In the genomic region with DNA sequence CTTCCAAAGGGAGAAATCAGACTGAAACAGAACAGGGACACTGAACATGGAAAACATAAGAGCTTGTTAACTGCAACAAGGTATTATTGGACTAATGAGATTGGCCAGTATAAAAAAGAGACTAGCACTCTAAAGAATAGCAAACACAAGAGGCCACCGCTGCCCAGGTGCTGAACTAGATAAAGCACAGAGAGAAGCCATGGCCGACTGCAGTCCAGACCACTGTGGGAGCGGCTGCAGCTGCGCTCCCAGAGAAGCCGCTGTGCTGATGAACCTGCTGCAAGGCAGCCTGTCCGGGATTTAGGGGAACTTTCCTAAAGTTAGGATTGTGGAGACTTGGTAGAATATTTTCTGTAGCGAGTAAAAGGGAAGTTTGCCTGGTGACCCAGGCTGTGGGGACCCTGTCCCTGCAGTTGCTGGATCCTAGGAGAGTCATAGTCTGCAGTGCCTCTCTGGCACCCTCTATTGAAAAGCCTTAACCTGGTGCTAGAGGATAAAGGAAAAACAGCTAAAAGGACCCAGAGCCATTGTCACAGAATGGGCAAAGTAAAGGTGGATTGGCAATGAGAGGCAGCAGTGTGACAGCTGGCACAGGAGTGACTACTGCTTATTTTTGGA, we compare ENCODE assay signal across 9 mouse cellular contexts. TPM values are rescaled to one million over a fixed set of nuclear protein-coding genes. Genes with fewer than 3 reads are reported as not detected.
DNase-seq lines count a peak whose midpoint lies in the region; ATAC-seq lines count a peak whose summit lies in the region.
"Had no signal": no experiment of that assay in that cellular context is flagged by ENCODE, and none has a peak within 500 bp of the region (broad histone marks: within the 10 kb centered on the region; RNA-seq: fewer than 3 reads in every experiment).

No protein-coding gene starts in this region.

- DNase-seq in gastrocnemius, adult 18-20 months (ENCODE audit: low spot score) = peak; percentile 24
- no peak for DNase-seq in gastrocnemius, postnatal 14 days
- peak; percentile 30 for DNase-seq in thymus, postnatal 14 days
- no peak for DNase-seq in thymus, postnatal 0 days (ENCODE audit: low spot score)
- DNase-seq in Muller cell, postnatal 12 days (ENCODE audit: inconsistent ontology term) = no peak
- DNase-seq in T-cell, adult 2 months (ENCODE audit: low spot score) = no peak

- H3K27ac ChIP-seq in heart, embryonic 13.5 days (replicated peaks) = no peak overlapping the region
- no peak overlapping the region for H3K27ac ChIP-seq in liver, embryonic 16.5 days (ENCODE audit: low read length)

- peak overlapping the region; percentile 35 for H3K4me3 ChIP-seq in heart, embryonic 13.5 days
- 0 out of 2 replicates have a peak overlapping the region, but pooled peaks have one; percentile 25 for H3K4me3 ChIP-seq in liver, embryonic 16.5 days (ENCODE audit: low read depth, low read length)
- H3K4me3 ChIP-seq: myocyte had no signal

- intact Hi-C loops in gastrocnemius, postnatal 14 days (cut with DNase I; ENCODE audit: low total_unique reads) = no loop called here

- peak overlapping the region; percentile 52; the same call in 1 of the 2 replicates for H3K9ac ChIP-seq in heart, embryonic 13.5 days
- no peak overlapping the region for H3K9ac ChIP-seq in liver, embryonic 16.5 days (ENCODE audit: low read depth, low read length)

- peaks cover 6% of the 10 kb centered on the region; the same call in 1 of the 2 replicates for H3K27me3 ChIP-seq in heart, embryonic 13.5 days (replicated peaks)
- H3K27me3 ChIP-seq in liver, embryonic 16.5 days (ENCODE audit: control insufficient read depth, insufficient read depth, low read depth, low read length) = no peaks in the 10 kb centered on the region

- no peak for ATAC-seq in heart, embryonic 13.5 days (ENCODE audit: extremely low read depth, insufficient number of reproducible peaks, low FRiP score, low TSS enrichment)
- no peak for ATAC-seq in liver, embryonic 16.5 days (ENCODE audit: low read depth)

- H3K36me3 ChIP-seq in heart, embryonic 13.5 days = no peaks in the 10 kb centered on the region
- no peaks in the 10 kb centered on the region for H3K36me3 ChIP-seq in liver, embryonic 16.5 days (ENCODE audit: control insufficient read depth, insufficient read depth)

- H3K4me2 ChIP-seq in heart, embryonic 13.5 days = peak overlapping the region; percentile 63
- H3K4me2 ChIP-seq in liver, embryonic 16.5 days (ENCODE audit: low read depth, low read length) = no peak overlapping the region

- peaks cover 17% of the 10 kb centered on the region for H3K4me1 ChIP-seq in heart, embryonic 13.5 days
- no peaks in the 10 kb centered on the region for H3K4me1 ChIP-seq in liver, embryonic 16.5 days (ENCODE audit: control insufficient read depth, low read depth, low read length)

- no peaks in the 10 kb centered on the region for H3K9me3 ChIP-seq in heart, embryonic 13.5 days
- H3K9me3 ChIP-seq in liver, embryonic 16.5 days (replicated peaks; ENCODE audit: control insufficient read depth, low read length) = no peaks in the 10 kb centered on the region

- 26% methylated on average over 7 of the region's 7 CpGs for WGBS in heart, embryonic 13.5 days
- 28% methylated on average over 7 of the region's 7 CpGs for WGBS in liver, embryonic 16.5 days (ENCODE audit: insufficient replicate concordance)

RNA-seq across cellular contexts. Expression of a gene that starts 57.7 kb away (rescaled TPM):
- 1 to 10 TPM; 4.2 to 8.0 TPM for total RNA-seq in gastrocnemius, adult 18-20 months (2021)
- 1 to 10 TPM; 3.3 to 4.8 TPM for total RNA-seq in gastrocnemius, postnatal 14 days (2021)
- polyA plus RNA-seq in thymus, postnatal 0 days (2015; fragmentation: Nextera tagmentation; extraction: Ambion mirVana) = 7.8 and 9.0 TPM in 2 replicates
- polyA plus RNA-seq in heart, embryonic 13.5 days (2015; fragmentation: Nextera tagmentation; extraction: Ambion mirVana) = 15.8 and 16.0 TPM in 2 replicates
- 8.3 TPM in 2 replicates for polyA plus RNA-seq in liver, embryonic 16.5 days (2015; fragmentation: Nextera tagmentation; extraction: Ambion mirVana)

Comparison
In these comparisons a context has a peak if more than half of its experiments do, and no peak if none do; other contexts are left out.
1. DNase-seq: peak in gastrocnemius, adult 18-20 months (single experiment) and thymus, postnatal 14 days (single experiment); none in gastrocnemius, postnatal 14 days (single experiment), thymus, postnatal 0 days (single experiment), Muller cell, postnatal 12 days (single experiment) and T-cell, adult 2 months (single experiment).